Comparison of ENCODE assay signal across 8 mouse cellular contexts in genomic region chr9:41581152-41581551, GRCm38 (mm10).
A peak's percentile ranks its signal among the peaks of the same experiment; 100 is the strongest.
DNase-seq lines count a peak whose midpoint lies in the region; ATAC-seq and TF ChIP-seq lines count a peak whose summit lies in the region.

No protein-coding gene starts in this region.

- peak overlapping the region; percentile 61 for H3K4me2 ChIP-seq in heart, postnatal 0 days (ENCODE audit: low read depth, low read length)
- peak overlapping the region; percentile 45 for H3K4me2 ChIP-seq in limb, embryonic 15.5 days
- peak overlapping the region; percentile 83 for H3K4me2 ChIP-seq in neural tube, embryonic 13.5 days

- no peaks in the 10 kb centered on the region for H3K4me1 ChIP-seq in spleen, adult 2 months (ENCODE audit: control insufficient read depth, insufficient read depth, insufficient read length)
- peaks cover 3% of the 10 kb centered on the region; the same call in 1 of the 2 replicates for H3K4me1 ChIP-seq in heart, postnatal 0 days (ENCODE audit: control insufficient read depth, insufficient read depth)
- H3K4me1 ChIP-seq in limb, embryonic 15.5 days: peaks cover 9% of the 10 kb centered on the region; the same call in 1 of the 2 replicates
- H3K4me1 ChIP-seq in neural tube, embryonic 13.5 days (replicated peaks): peaks cover 41% of the 10 kb centered on the region

- peak overlapping the region; percentile 62 for H3K9ac ChIP-seq in heart, postnatal 0 days (replicated peaks; ENCODE audit: low read depth, low read length)
- peak overlapping the region; percentile 66 for H3K9ac ChIP-seq in limb, embryonic 15.5 days
- H3K9ac ChIP-seq in neural tube, embryonic 13.5 days: peak overlapping the region; percentile 100

- no peak for TF ChIP-seq EP300 in heart, postnatal 0 days (IDR thresholded peaks at IDR 0.05; ENCODE audit: low read depth)

- peak overlapping the region; percentile 29; the same call in 1 of the 2 replicates for H3K27ac ChIP-seq in spleen, adult 2 months (ENCODE audit: insufficient read depth, low read length)
- H3K27ac ChIP-seq in heart, postnatal 0 days (ENCODE audit: low read depth): peak overlapping the region; percentile 73
- H3K27ac ChIP-seq in limb, embryonic 15.5 days: peak overlapping the region; percentile 97
- peak overlapping the region; percentile 100 for H3K27ac ChIP-seq in neural tube, embryonic 13.5 days (replicated peaks)

- whole genome bisulfite sequencing in spleen, adult 2 months: 6% methylated on average over 14 of the region's 14 CpGs
- under 1% methylated on average over 14 of the region's 14 CpGs for WGBS in heart, postnatal 0 days
- WGBS in limb, embryonic 15.5 days: under 1% methylated on average over 14 of the region's 14 CpGs
- 1% methylated on average over 14 of the region's 14 CpGs for WGBS in neural tube, embryonic 13.5 days

- ATAC-seq in heart, postnatal 0 days (ENCODE audit: insufficient read depth, low read depth): no peak
- ATAC-seq in limb, embryonic 15.5 days (ENCODE audit: insufficient number of reproducible peaks, low FRiP score, low TSS enrichment, low read depth): peak; percentile 77
- ATAC-seq in neural tube, embryonic 13.5 days (ENCODE audit: low read depth): no peak

- H3K27me3 ChIP-seq in spleen, adult 2 months (ENCODE audit: control insufficient read depth, insufficient read depth, low read length): peaks cover 1% of the 10 kb centered on the region; the same call in 1 of the 2 replicates
- H3K27me3 ChIP-seq in heart, postnatal 0 days (ENCODE audit: control insufficient read depth, insufficient read depth, low read length): no peaks in the 10 kb centered on the region
- no peaks in the 10 kb centered on the region for H3K27me3 ChIP-seq in limb, embryonic 15.5 days
- H3K27me3 ChIP-seq in neural tube, embryonic 13.5 days: no peaks in the 10 kb centered on the region

- H3K4me3 ChIP-seq in spleen, adult 2 months (ENCODE audit: extremely low read depth, insufficient read depth, insufficient read length): peak overlapping the region; percentile 44
- H3K4me3 ChIP-seq in heart, postnatal 0 days (ENCODE audit: low read depth, low read length): peak overlapping the region; percentile 58
- H3K4me3 ChIP-seq in limb, embryonic 15.5 days: peak overlapping the region; percentile 58
- peak overlapping the region; percentile 90 for H3K4me3 ChIP-seq in neural tube, embryonic 13.5 days

- no peak for TF ChIP-seq POLR2A in spleen, adult 2 months (IDR thresholded peaks at IDR 0.05; ENCODE audit: low read depth, low read length)

- no peak for DNase-seq in spleen, adult 2 months (ENCODE audit: low read depth in 1 of 2, low spot score in 2 of 2)
- no peak for DNase-seq in spleen, postnatal 10 days (ENCODE audit: low spot score in 2 of 2)
- peak; percentile 38 for DNase-seq in embryo, embryonic 9.5 days (ENCODE audit: extremely low spot score)
- DNase-seq in heart, postnatal 0 days (ENCODE audit: low spot score): no peak
- DNase-seq in c-Kit-positive CD71-positive TER-119-positive erythroid progenitor cells, embryonic 14.5 days (ENCODE audit: low spot score): no peak
- no peak for DNase-seq in thymus, adult 18-20 months

- H3K36me3 ChIP-seq in spleen, adult 2 months (ENCODE audit: control insufficient read depth, insufficient read depth, low read length): no peaks in the 10 kb centered on the region
- no peaks in the 10 kb centered on the region for H3K36me3 ChIP-seq in heart, postnatal 0 days (replicated peaks; ENCODE audit: control insufficient read depth, insufficient read depth, low read length)
- no peaks in the 10 kb centered on the region for H3K36me3 ChIP-seq in limb, embryonic 15.5 days
- H3K36me3 ChIP-seq in neural tube, embryonic 13.5 days: 0 out of 2 replicates have a peak, but pooled peaks cover under 1% of the 10 kb centered on the region

- no peak for TF ChIP-seq CTCF in spleen, adult 2 months (IDR thresholded peaks at IDR 0.05; ENCODE audit: extremely low read depth, insufficient read depth, insufficient read length, insufficient replicate concordance)
- no peak for TF ChIP-seq CTCF in heart, postnatal 0 days (IDR thresholded peaks at IDR 0.05; ENCODE audit: low read depth)

- no peaks in the 10 kb centered on the region for H3K9me3 ChIP-seq in heart, postnatal 0 days (replicated peaks; ENCODE audit: control insufficient read depth, low read length)
- H3K9me3 ChIP-seq in limb, embryonic 15.5 days: no peaks in the 10 kb centered on the region
- H3K9me3 ChIP-seq in neural tube, embryonic 13.5 days: no peaks in the 10 kb centered on the region

Comparison
In these comparisons a context has a peak if more than half of its experiments do, and no peak if none do; other contexts are left out.
1. H3K27ac ChIP-seq: peak in every context shown above with its lines; median percentile 100 in neural tube, embryonic 13.5 days; 97 in limb, embryonic 15.5 days; 73 in heart, postnatal 0 days; 29 in spleen, adult 2 months.